Mouse (Mus musculus) embryonic facial prominence, embryonic 14.5 days (tissue): ENCODE results near the gene Eci1. TPM values are rescaled to one million over a fixed set of nuclear protein-coding genes. Genes with fewer than 3 reads are reported as not detected.

Experiments
- ATAC-seq: fragments of 200-750 bp; cut with Nextera tagmentation; 2 replicates; pipeline ENCODE4 v1.8.0; 2017; ENCODE audit warnings: low read depth, moderate number of reproducible peaks, moderate TSS enrichment
- DNase-seq: peaks from one replicate; pipeline ENCODE4 v3.0.0-alpha.2; 2015; ENCODE audit warnings: low spot score
- H3K27ac ChIP-seq: fragments of 300-500 bp; sonication (generic); replicated peaks from 2 replicates; pipeline ENCODE4 v1.5.1; 2014; ENCODE audit warnings: low read depth, mild to moderate bottlenecking, low read length, moderate library complexity
- H3K27me3 ChIP-seq: fragments of 300-500 bp; sonication (generic); replicated peaks from 2 replicates; pipeline ENCODE4 v1.6.1; 2014; ENCODE audit warnings: low read length; ENCODE audit not compliant: control insufficient read depth, insufficient read depth
- H3K36me3 ChIP-seq: fragments of 300-500 bp; sonication (generic); 2 replicates; pipeline ENCODE4 v1.6.1; 2014; ENCODE audit warnings: low read length, mixed read lengths; ENCODE audit not compliant: control insufficient read depth, insufficient read depth
- H3K4me1 ChIP-seq: fragments of 300-500 bp; sonication (generic); 2 replicates; pipeline ENCODE4 v1.6.1; 2014; ENCODE audit warnings: antibody characterized with exemption, low read length; ENCODE audit not compliant: control insufficient read depth, insufficient read depth
- H3K4me2 ChIP-seq: fragments of 300-500 bp; sonication (generic); 2 replicates; pipeline ENCODE4 v1.6.1; 2014; ENCODE audit warnings: low read depth, mild to moderate bottlenecking, low read length, moderate library complexity, mixed read lengths
- H3K4me3 ChIP-seq: fragments of 300-500 bp; sonication (generic); 2 replicates; pipeline ENCODE4 v1.5.1; 2014; ENCODE audit warnings: low read depth, mild to moderate bottlenecking, low read length
- H3K9ac ChIP-seq: fragments of 300-500 bp; sonication (generic); 2 replicates; pipeline ENCODE4 v1.6.1; 2014; ENCODE audit warnings: low read depth, mild to moderate bottlenecking, low read length, moderate library complexity, mixed read lengths
- H3K9me3 ChIP-seq: fragments of 300-500 bp; sonication (generic); 2 replicates; pipeline ENCODE4 v1.6.1; 2016; ENCODE audit warnings: low read length; ENCODE audit not compliant: control insufficient read depth
- WGBS: fragments of 180-500 bp; shearing (Covaris S2); extraction: QIAGEN DNeasy Blood & Tissue Kit; methylation state at CpG from one replicate; pipeline ENCODE4 v1.1.7; 2014; 5-methylcytosine and 5-hydroxymethylcytosine counted together
- polyA plus RNA-seq: library from polyadenylated mRNA; unstranded; fragments of >200 nt; fragmentation: Nextera tagmentation; extraction: Ambion mirVana; gene quantifications from 2 replicates; pipeline ENCODE4 v1.2.1, GENCODE M21; 2014

Eci1 gene
- polyA plus RNA-seq, 1 experiment from 2014 or later: 57.6 TPM

- 72% methylated on average over 1 of the region's 1 CpGs for WGBS
- H3K27me3 ChIP-seq: no peaks in the 10 kb centered on the region
- H3K27ac ChIP-seq: no peak overlapping the region
- no peak overlapping the region for H3K9ac ChIP-seq
- no peak for DNase-seq
- no peak for ATAC-seq
- H3K4me1 ChIP-seq: no peaks in the 10 kb centered on the region
- no peak overlapping the region for H3K4me2 ChIP-seq
- no peaks in the 10 kb centered on the region for H3K36me3 ChIP-seq
- H3K4me3 ChIP-seq: no peak overlapping the region
- H3K9me3 ChIP-seq: no peaks in the 10 kb centered on the region
These were observed 36.5 kb downstream of the Eci1 start for GRCm38 (mm10) chr17:24462932-24463331.

DNA sequence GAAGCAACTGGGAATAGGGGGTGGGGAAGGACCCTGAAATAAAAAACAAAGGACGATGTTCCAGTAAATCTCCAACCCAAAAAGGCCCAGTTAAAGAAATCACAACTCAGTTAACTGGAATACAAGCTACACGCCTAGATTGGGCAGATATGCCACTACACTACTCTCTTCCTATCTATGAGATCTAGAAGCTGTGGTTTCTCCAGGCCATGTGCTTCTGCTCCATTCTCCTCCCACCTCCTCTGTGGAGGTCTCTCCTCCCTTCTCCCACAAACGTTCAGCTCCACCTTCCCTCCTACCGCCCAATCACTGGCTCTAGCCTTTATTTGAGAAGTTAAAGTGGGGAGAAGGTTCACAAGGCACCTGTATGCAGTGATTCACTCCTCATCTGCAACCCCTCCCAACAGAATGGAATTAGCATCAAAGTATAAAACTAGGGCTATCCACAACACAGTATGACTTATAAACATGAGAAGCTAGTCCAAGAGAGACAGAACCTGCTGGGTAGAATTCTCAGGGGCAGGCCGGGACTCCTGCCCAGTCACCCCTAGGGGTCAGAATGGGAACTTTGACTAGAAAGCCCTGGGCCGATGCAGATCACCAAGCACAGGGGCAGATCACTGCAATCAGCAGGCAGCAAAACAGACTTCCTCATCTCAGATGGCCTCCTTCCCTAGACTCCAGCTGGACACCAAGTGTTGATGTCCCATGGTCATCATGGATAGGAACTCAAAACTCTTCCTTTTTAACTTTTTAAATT, 37.1 kb downstream of the Eci1 start:
- DNase-seq: no peak
- 58% methylated on average over 6 of the region's 6 CpGs for WGBS
- H3K36me3 ChIP-seq: no peaks in the 10 kb centered on the region

DNA sequence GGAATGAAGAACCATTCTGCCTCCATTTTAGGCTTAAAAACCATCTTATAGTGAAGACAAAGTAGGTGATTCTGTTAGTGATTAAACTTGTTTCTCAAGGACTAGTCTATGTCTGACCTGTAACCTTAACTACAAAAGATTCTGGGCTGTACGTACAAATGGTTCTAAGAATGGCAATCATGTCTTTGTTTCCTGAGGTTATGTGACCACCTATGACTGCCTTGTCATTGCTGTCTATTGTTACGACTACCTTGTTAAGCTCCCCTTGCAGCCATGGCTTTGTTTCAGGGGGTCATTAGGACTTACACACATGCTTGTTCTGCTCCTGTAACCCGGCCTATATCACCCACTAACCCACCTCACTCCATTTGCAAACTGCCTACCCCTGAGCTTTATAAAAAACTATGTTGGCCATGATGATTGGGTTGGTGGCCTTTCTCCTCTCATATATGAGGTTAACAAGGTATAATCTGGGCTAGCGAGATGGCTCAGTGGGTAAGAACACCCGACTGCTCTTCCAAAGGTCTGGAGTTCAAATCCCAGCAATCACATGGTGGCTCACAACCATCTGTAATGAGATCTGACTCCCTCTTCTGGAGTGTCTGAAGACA, 42.3 kb downstream of the Eci1 start:
- Histone ChIP-seq H3K4me3 (no peak overlapping the region), H3K9ac (no peak overlapping the region), H3K4me1 (peaks cover 14% of the 10 kb centered on the region), H3K36me3 (0 out of 2 replicates have a peak, but pooled peaks cover 3% of the 10 kb centered on the region), H3K27ac (no peak overlapping the region), H3K27me3 (no peaks in the 10 kb centered on the region), H3K9me3 (no peaks in the 10 kb centered on the region), H3K4me2 (no peak overlapping the region)
- no peak for ATAC-seq
- no peak for DNase-seq
- 94% methylated on average over 5 of the region's 5 CpGs for WGBS

More for the DNA sequence above, 37.1 kb downstream of the Eci1 start:
- Histone ChIP-seq H3K27me3 (no peaks in the 10 kb centered on the region), H3K9ac (no peak overlapping the region), H3K4me2 (no peak overlapping the region), H3K4me1 (no peaks in the 10 kb centered on the region), H3K27ac (no peak overlapping the region), H3K4me3 (no peak overlapping the region), H3K9me3 (no peaks in the 10 kb centered on the region)
- no peak for ATAC-seq

GRCm38 (mm10) chr17:24469336-24469909, 43.0 kb downstream of the Eci1 start:
- no peaks in the 10 kb centered on the region for H3K27me3 ChIP-seq
- 19% methylated on average over 7 of the region's 7 CpGs for WGBS

DNA sequence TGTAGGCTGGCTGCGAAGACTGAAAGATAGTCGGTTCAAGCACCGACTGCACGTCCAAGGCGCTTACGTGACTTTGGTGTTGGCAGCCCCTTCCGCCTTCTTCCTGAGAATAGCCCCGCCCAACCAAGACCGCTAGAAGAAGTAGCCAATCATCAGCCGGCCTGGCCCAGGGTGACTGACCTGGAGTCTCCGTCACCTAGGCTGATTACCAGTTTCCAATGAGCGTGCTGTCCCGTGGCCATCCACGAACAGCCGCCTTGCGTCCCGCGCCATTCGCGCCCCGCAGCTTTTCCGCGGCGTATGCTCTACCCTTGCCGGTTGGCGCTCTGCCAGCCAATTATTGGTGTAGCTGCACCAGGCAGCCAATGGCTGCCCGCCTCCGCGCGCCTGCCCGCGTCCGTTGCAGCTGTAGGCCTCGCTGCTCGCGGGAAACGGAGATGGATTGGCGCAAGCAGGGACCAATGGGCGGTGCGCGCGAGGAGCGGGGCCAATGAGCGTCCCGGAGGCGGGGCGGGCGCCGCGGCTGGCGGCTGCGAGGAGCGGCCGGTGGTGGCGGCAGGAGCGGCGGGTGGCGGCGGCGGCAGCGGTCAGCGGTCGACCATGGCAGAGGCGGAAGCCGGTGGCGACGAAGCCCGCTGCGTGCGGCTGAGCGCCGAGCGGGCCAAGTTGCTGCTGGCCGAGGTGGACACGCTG, 43.6 kb downstream of the Eci1 start, which contains the start of the genes E4f1 and Pgp:
Gene E4f1, minus strand, starts transcription at position 404 of the 693 bp plus-strand sequence.
Gene Pgp, plus strand, starts transcription at position 483 of the 693 bp plus-strand sequence.
- DNase-seq (peak; percentile 99), ATAC-seq (peak; percentile 99)
- Histone ChIP-seq H3K9me3 (no peaks in the 10 kb centered on the region), H3K27me3 (no peaks in the 10 kb centered on the region), H3K9ac (peak within 1 kb of the TSS; percentile 86), H3K36me3 (peaks cover 12% of the 10 kb centered on the region), H3K4me3 (peak within 1 kb of the TSS; percentile 89), H3K27ac (peak within 1 kb of the TSS; percentile 76), H3K4me2 (peak within 1 kb of the TSS; percentile 96), H3K4me1 (peaks cover 14% of the 10 kb centered on the region)
- under 1% methylated on average over 39 of the region's 75 CpGs for WGBS

More at GRCm38 (mm10) chr17:24469336-24469909, 43.0 kb downstream of the Eci1 start:
- Histone ChIP-seq H3K27ac (peak overlapping the region; percentile 76), H3K9me3 (no peaks in the 10 kb centered on the region), H3K9ac (peak overlapping the region; percentile 86), H3K36me3 (peaks cover 6% of the 10 kb centered on the region; the same call in 1 of the 2 replicates), H3K4me2 (peak overlapping the region; percentile 96), H3K4me1 (peaks cover 14% of the 10 kb centered on the region), H3K4me3 (peak overlapping the region; percentile 89)
- no peak for ATAC-seq
- no peak for DNase-seq

- peak; percentile 11 for DNase-seq
- peak overlapping the region; percentile 76 for H3K27ac ChIP-seq
- H3K4me2 ChIP-seq: peak overlapping the region; percentile 96
- H3K9ac ChIP-seq: peak overlapping the region; percentile 86
- H3K4me1 ChIP-seq: peaks cover 14% of the 10 kb centered on the region
- 1% methylated on average over 27 of the region's 68 CpGs for WGBS
- peak; percentile 14; the same call in 1 of the 2 replicates for ATAC-seq
- peak overlapping the region; percentile 89 for H3K4me3 ChIP-seq
- H3K36me3 ChIP-seq: peaks cover 20% of the 10 kb centered on the region
- no peaks in the 10 kb centered on the region for H3K9me3 ChIP-seq
- H3K27me3 ChIP-seq: no peaks in the 10 kb centered on the region
These were observed 44.5 kb downstream of the Eci1 start for GRCm38 (mm10) chr17:24470701-24471527.

GRCm38 (mm10) chr17:24472512-24472911, 46.1 kb downstream of the Eci1 start:
- Histone ChIP-seq H3K4me2 (peak overlapping the region; percentile 96), H3K9me3 (no peaks in the 10 kb centered on the region), H3K9ac (no peak overlapping the region), H3K27me3 (no peaks in the 10 kb centered on the region), H3K4me1 (peaks cover 14% of the 10 kb centered on the region), H3K36me3 (peaks cover 36% of the 10 kb centered on the region), H3K27ac (no peak overlapping the region), H3K4me3 (no peak overlapping the region; the same call in 1 of the 2 replicates)
- ATAC-seq: no peak
- WGBS: 88% methylated on average over 4 of the region's 4 CpGs
- DNase-seq: no peak
